Mouse (Mus musculus) A20 (cell line): ENCODE results near the gene Zc3h4.
A peak's percentile ranks its signal among the peaks of the same experiment; 100 is the strongest.

ENCODE experiments used
- DNase-seq: peaks from one replicate; pipeline ENCODE4 v3.0.0-alpha.2; 2011; ENCODE audit warnings: low read depth, low spot score

Zc3h4 gene

GRCm38 (mm10) chr7:16426129-16426729 is 25.5 kb downstream of the Zc3h4 start:
- DNase-seq, result peak; percentile 60

DNA sequence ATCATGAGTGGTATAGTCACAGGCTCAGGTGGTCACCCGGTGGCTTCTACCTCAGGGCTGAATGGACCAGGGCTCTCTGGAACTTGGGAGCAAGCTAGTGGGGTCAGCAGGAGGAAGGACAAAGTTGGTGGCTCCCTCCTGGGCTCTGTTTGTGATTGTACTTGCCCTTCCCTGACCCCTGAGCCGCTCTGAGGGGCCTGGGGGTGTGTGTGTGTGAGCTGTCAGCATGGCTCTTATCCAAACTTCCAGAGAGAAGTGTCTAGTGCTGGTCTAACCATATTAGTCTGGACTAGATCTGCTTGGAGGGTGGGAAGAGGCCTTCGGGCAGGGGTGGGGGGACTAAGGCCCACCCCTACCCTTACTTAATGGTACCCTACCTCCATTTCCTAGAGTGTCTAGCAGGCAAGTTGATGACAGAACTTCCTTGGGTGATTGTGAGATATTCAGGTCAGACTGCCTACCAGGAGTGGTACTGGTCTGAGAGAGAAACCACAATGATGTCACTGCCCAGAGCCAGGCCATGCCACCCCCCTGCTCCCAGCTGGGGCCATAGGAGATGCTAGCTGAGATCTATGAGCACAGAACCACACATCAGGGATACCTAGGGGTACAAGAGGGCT is 32.8 kb downstream of the Zc3h4 start:
- DNase-seq, result no peak

DNA sequence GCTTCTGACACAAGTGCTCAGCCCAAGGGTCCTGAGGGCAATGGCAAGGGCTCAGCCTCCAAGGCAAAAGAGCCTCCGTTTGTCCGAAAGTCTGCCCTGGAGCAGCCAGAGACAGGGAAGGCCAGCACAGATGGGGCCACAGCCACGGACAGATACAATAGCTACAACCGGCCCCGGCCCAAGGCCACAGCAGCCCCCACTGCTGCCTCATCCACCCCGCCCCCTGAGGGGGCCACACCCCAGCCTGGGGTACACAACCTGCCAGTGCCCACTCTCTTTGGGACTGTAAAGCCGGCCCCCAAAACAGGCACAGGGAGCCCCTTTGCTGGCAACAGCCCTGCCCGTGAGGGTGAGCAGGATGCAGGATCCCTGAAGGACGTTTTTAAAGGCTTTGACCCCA is 34.4 kb downstream of the Zc3h4 start:
- DNase-seq, result no peak

DNA sequence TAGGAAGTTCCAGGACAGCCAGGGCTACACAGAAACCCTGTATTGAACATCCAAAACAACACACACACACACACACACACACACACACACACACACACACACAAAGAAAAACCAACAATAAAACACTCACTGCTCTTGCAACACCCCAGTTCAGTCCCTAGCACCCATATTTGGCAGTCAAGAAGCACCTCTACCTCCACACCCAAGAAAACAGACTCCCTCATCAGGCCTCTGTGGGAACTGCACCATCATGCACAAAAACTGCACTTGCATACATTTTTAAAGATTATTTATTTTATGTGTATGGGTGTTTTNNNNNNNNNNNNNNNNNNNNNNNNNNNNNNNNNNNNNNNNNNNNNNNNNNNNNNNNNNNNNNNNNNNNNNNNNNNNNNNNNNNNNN is 40.5 kb downstream of the Zc3h4 start:
- DNase-seq, result peak; percentile 53

DNA sequence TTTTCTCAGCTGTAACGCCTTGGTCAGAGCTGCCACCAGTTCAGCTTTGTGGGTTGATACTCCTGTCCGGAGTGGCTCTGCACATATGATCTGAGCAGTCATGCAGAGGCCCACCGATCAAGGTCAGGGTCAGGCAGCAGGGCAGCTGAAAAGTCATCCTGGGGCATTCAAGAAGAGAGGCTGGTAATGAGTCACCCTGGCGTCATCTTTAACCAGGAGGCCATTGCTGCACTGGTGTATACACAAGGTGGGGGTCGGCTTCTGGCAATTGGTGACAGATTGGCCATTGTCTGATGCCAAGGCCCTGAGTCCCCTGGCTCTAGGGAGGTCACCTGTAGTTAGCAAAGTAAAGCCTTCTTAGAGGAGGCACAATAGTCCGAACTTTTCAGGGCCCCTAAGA is 50.9 kb downstream of the Zc3h4 start:
- no peak for DNase-seq

DNA sequence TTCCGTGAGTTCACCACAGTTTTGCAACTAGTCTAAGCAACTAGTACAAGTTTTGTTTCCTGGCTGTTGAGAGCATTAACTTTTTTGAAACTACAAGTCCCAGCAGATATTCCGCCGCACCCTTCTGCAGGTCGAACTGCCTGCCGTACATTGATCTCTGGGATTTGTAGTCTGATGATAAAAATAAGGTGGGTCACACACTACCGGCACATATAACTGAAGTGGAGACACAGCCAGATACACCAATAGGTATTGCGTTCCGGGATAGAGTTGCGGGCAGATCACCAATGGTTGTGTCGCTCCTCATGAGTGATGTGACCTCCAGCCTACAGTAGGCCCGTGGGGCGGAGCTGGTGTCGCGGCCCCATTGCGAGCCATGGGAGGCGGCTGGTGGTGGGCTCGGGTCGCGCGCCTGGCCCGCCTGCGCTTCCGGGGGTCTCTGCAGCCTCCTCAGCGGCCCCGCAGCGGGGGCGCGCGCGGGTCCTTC is 51.9 kb downstream of the Zc3h4 start, which contains the start of gene Tmem160:
TSS of gene Tmem160 (plus strand) at position 193 of the 487 bp plus-strand sequence.
- peak; percentile 94 for DNase-seq

DNA sequence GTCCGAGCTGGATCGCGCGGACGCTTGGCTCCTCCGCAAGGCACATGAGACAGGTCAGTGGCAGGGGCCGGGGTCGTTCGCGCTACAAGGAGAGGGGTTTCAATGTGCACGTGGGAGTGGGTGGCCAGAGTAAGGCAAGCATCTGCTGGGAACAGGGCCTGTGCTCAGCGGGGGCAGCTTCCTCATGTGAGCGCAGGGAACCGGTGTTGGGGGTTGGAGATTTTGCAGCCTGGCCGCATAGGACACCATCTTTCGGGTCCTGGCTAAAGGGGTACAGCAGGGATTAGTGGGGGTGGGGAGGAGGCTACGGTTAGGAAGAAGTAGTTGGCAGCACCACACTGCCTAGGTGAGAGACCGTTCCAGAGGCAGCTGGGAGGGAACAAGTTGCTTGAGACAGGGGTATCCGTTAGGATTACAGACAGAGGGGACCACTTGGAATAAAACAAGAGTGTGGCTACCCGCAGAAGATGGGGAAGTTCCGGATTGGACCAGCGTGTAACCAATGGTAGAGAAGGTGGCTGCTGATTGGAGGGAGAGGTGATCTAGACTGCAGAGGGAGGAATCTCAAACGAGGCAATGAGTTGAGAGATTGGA is 52.5 kb downstream of the Zc3h4 start:
- peak; percentile 83 for DNase-seq

- no peak for DNase-seq
Measured at GRCm38 (mm10) chr7:16455016-16455415, 54.3 kb downstream of the Zc3h4 start.

DNA sequence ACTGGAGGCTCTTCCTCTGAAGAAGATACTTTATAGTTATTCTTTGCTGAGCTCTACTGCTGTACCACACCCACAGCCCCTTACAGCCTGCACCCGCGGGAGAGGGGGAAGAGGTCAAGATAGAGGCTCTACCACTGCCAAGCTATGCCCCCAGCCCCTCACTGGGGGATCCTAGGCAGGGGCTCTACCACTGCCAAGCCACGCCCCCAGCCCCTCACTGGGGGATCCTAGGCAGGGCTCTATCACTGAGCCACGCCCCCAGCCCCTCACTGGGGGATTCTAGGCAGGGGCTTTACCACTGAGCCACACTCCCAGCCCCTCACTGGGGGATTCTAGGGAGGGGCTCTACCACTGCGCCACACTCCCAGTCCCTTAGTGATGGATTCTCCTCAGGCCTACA is 55.6 kb downstream of the Zc3h4 start:
- no peak for DNase-seq

- no peak for DNase-seq
Measured at GRCm38 (mm10) chr7:16460566-16460965, 59.9 kb downstream of the Zc3h4 start.

- DNase-seq, result no peak
Measured at GRCm38 (mm10) chr7:16461151-16461550, 60.4 kb downstream of the Zc3h4 start.

GRCm38 (mm10) chr7:16461705-16462104 is 61.0 kb downstream of the Zc3h4 start:
- no peak for DNase-seq

GRCm38 (mm10) chr7:16463214-16463613 is 62.5 kb downstream of the Zc3h4 start:
- peak; percentile 83 for DNase-seq

DNA sequence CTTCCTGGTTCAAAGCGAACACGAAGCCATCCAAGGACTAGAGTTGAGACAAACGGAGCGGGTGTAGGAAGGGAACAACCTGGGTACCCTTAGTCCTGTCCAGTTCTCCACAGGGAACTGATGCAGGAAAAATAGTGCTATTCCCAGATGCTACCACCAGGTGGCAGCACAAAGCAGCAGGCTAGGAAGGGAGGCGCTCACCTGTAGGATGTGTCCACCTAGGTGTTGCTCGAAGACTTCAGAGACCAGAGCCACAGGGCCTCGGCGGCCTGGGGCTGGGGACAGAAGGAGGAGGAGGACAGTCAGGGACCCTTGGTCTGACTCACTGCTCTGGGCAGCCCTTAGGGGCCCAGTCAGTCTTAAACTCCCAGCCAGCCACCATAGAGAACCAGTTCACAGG is 64.5 kb downstream of the Zc3h4 start:
- DNase-seq, result peak; percentile 71

DNA sequence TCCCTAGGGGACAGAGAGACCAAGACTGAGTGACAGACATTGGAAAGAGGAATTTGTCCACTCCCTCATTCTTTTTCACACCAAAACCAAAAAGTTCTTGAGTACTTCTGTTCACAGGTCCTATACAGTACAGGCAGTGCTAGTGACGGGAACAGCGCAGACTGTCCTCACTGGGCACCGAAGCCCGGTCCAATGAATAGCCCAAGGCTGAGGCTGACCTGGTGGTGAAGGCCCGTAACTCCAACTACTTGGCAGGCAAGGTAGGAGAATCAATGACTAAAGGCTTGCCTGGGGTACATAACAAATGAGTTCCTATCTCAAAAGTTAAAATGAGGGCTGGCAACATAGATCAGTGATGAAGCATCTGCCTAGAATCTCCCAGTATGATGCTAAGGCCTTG is 64.9 kb downstream of the Zc3h4 start:
- no peak for DNase-seq

- DNase-seq, result peak; percentile 78
Measured at GRCm38 (mm10) chr7:16466565-16466964, 65.9 kb downstream of the Zc3h4 start.

- DNase-seq, result no peak
Measured at GRCm38 (mm10) chr7:16468115-16468514, 67.4 kb downstream of the Zc3h4 start.

DNA sequence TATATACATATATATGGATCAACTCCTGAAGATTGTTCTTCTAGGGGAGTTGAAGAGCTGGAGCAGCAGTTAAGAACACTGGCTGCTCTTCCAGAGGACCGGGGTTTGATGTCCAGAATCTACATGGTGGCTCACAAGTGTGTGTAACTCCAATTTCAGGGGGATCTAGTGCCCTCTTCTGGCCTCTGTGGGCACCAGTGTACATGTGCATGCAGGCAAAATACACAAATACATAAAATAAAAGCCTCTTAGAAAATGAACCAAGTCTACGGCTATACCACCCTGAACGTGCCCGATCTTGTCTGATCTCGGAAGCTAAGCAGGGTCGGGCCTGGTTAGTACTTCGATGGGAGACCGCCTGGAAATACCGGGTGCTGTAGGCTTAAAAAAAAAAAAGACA is 70.8 kb downstream of the Zc3h4 start:
- DNase-seq, result peak; percentile 63

- DNase-seq, result no peak
Measured at GRCm38 (mm10) chr7:16472116-16472709, 71.5 kb downstream of the Zc3h4 start.

- DNase-seq, result no peak
Measured at GRCm38 (mm10) chr7:16473847-16474246, 73.1 kb downstream of the Zc3h4 start.

- no peak for DNase-seq
Measured at GRCm38 (mm10) chr7:16474445-16474844, 73.7 kb downstream of the Zc3h4 start.

DNA sequence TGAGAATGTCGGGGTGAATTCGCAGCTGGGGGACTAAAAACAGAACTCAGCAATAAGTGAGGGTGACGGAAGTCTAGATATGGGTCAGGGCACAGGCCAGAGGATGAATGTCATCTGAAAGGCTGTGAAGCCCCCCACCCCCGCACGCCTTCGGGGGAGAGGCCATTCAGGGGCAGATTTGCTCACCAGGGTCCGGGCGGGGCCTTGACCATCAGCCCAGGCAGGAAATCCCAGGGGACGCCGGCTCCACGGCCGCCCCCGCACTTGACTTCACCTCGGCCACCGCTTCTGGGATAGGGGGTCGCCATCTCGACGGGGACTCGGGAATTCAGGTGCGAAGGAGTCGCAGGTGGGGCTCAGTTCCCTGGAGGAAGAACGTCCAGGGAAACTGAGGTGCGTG is 74.6 kb downstream of the Zc3h4 start:
- no peak for DNase-seq
